Mouse (Mus musculus) hindbrain, embryonic 10.5 days (tissue): Measurements from ENCODE around the gene Rtl8a. TPM values are rescaled to one million over a fixed set of nuclear protein-coding genes. Genes with fewer than 3 reads are reported as not detected.
A peak's percentile ranks its signal among the peaks of the same experiment; 100 is the strongest.
"Not testable (repeated sequence)": the region's sequence is repeated elsewhere in the genome, so short reads cannot be mapped to it uniquely, and the experiment has no call there.

Source experiments
- DNase-seq: peaks from one replicate; pipeline ENCODE4 v3.0.0-alpha.2; 2017; ENCODE audit warnings: low spot score
- H3K27ac ChIP-seq: fragments of 300-500 bp; sonication (generic); 2 replicates; pipeline ENCODE4 v1.5.1; 2016; ENCODE audit warnings: mild to moderate bottlenecking, moderate library complexity
- H3K27me3 ChIP-seq: fragments of 300-500 bp; sonication (generic); 2 replicates; pipeline ENCODE4 v1.6.1; 2016; ENCODE audit warnings: mild to moderate bottlenecking; ENCODE audit not compliant: poor library complexity, insufficient read depth, severe bottlenecking
- H3K36me3 ChIP-seq: fragments of 300-500 bp; sonication (generic); 2 replicates; pipeline ENCODE4 v1.6.1; 2016; ENCODE audit warnings: mild to moderate bottlenecking, moderate library complexity
- H3K4me1 ChIP-seq: fragments of 300-500 bp; sonication (generic); replicated peaks from 2 replicates; pipeline ENCODE4 v1.6.1; 2016; ENCODE audit warnings: mild to moderate bottlenecking
- H3K4me3 ChIP-seq: fragments of 300-500 bp; sonication (generic); 2 replicates; pipeline ENCODE4 v1.5.1; 2016; ENCODE audit warnings: mild to moderate bottlenecking, moderate library complexity
- H3K9me3 ChIP-seq: fragments of 300-500 bp; sonication (generic); 2 replicates; pipeline ENCODE4 v1.6.1; 2016; ENCODE audit warnings: mild to moderate bottlenecking, moderate library complexity
- WGBS: fragments of 180-500 bp; shearing (Covaris S2); methylation state at CpG from one replicate; pipeline ENCODE4 v1.1.7; 2016; 5-methylcytosine and 5-hydroxymethylcytosine counted together
- polyA plus RNA-seq: library from polyadenylated mRNA; unstranded; fragments of >200 nt; fragmentation: Nextera tagmentation; extraction: Ambion mirVana; gene quantifications from 2 replicates; pipeline ENCODE4 v1.2.1, GENCODE M21; 2016

Gene Rtl8a
- 68.5 and 96.4 TPM in 2 replicates for polyA plus RNA-seq

DNA sequence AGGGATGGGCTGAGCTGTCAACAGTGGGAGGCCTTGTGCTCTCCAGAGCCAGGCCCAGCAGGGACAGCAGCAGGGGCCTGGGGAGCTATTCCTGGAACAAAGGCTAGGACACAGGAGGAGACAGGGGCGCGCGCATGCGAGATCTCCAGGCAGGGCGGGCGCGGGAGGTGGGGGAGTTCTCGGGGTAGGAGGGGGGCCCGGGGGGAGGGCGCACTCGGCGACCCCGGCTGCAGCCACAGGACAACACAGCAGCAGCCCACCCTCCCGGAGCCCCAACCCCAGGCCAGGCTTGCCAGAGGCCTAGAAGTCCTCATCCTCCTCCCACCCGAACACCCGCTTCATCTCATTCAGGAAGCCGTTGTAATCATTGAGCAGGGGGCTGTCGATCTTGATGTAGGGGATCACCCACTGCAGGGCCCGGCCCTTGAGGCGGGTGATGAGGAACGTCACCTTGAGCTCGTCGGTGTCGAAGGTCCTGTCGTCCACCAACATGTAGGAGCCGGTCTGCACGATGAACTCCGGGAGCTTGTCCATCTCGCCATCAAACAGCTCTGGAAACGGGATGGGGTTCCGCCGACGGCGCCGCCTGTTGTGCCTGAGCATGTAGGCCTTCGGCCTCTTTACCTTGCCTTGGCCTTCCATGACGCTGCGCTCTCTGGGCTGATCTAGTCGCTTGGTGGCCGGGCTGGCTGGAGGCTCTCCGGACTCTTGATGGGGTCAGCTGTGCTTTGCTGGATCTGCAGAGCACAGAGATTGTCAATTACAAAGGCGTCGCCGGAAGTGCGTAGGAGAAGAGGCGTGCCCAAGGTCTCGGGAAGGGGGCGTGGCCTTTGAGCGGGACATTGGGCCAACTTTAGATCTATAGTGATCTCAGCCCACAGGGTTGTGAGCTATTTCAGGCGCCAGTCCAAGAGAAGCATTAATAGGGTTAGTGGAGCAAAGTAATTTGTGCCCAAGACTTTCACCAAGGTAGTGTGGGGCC is at the start of gene Rtl8a:
Gene Rtl8a (minus strand): TSS at position 703 of the 982 bp plus-strand sequence.
- H3K9me3 ChIP-seq, H3K36me3 ChIP-seq, H3K4me1 ChIP-seq, H3K27me3 ChIP-seq: not testable (repeated sequence)
- 20% methylated on average over 12 of the region's 50 CpGs for WGBS
- Histone ChIP-seq H3K27ac (peak within 1 kb of the TSS; percentile 5; the same call in 1 of the 2 replicates), H3K4me3 (peak within 1 kb of the TSS; percentile 43)
- peak; percentile 80 for DNase-seq

DNA sequence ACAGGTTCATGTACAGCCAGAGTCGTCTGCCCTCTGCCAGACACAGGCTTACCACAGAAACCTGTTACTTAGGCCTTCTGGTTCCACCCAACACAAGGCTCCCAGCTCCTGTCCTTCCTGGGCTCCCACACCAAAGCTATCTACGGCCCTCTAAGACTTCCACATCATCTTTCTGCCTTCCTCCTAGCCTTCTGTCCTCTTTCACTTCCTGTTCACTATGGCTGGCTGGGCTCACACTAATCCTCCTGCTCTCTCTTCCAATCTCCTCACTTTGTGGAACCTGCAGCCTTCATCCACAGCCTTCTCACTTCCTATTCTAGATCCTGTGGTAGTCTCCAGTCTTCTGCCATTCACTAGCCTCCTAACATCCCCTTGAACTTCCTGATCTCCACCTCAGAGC is 49.7 kb upstream of the Rtl8a start:
- no peaks in the 10 kb centered on the region for H3K36me3 ChIP-seq
- no peak overlapping the region for H3K4me3 ChIP-seq
- no peaks in the 10 kb centered on the region for H3K4me1 ChIP-seq
- H3K9me3 ChIP-seq = 0 out of 2 replicates have a peak, but pooled peaks cover 3% of the 10 kb centered on the region
- 70% methylated on average over 2 of the region's 2 CpGs for WGBS
- H3K27ac ChIP-seq = no peak overlapping the region
- H3K27me3 ChIP-seq = no peaks in the 10 kb centered on the region
- no peak for DNase-seq

DNA sequence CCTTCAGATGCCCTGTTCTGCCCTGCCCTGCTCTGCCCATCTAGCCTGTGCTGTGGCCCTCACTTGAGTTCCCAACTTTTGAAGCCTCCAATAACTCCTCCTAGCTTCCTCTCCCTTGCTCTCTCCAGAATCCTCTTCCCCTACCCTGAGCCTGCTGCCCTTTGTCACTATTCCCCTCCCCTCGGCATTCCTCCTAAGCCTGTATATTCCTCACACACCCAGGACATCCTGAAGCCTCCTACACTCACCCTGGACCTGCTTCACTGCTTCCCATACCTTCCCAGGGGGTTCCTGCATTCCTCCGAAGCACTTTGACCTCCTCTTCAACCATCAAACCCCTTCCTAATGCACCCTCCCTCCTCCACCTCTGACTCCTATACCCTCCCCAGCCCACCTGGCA is 48.6 kb upstream of the Rtl8a start:
- no peak overlapping the region for H3K4me3 ChIP-seq
- WGBS = 53% methylated on average over 2 of the region's 2 CpGs
- H3K4me1 ChIP-seq = no peaks in the 10 kb centered on the region
- no peak overlapping the region for H3K27ac ChIP-seq
- no peaks in the 10 kb centered on the region for H3K36me3 ChIP-seq
- DNase-seq = no peak
- H3K9me3 ChIP-seq = 0 out of 2 replicates have a peak, but pooled peaks cover 3% of the 10 kb centered on the region
- no peaks in the 10 kb centered on the region for H3K27me3 ChIP-seq

DNA sequence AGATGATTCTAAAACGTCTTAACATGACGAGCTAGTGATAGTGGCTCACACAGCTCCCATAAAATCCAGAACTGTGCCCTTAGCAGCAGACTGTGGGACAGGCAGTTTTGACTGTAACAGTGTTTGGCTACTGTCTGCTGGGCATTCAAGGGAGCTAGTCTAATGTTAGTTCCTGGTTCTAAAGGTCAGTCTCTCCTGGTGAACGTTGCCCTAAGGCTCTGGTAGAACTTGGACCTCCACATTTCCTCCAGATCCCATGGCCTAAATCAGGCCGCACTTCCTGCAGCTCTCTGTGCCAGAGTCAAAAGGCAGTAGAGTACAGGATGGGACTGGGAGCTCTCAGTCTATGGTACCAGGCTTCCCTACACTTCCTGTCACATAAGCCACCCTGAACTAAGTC is 41.2 kb upstream of the Rtl8a start:
- not testable (repeated sequence) for H3K9me3 ChIP-seq

DNA sequence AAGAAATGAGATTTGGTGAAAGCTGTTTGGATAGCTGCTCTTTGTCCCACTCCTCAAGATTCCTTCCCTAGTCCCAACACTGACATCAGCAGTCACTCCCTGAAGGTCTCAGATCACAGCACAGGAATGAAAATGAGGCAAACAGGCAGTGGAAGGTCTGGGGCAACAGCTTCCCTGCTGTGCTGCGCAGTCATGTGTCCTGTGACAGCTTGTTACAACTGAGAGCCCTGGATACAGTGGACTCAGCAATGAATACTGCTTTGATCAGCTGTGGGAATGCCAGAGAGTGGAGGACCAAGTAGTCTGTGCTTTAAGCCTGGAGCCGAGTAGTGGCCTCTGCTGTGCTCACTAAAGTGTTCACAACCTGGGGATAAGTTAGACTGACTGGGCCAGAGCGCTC is 39.2 kb upstream of the Rtl8a start:
- not testable (repeated sequence) for H3K4me3 ChIP-seq, DNase-seq, H3K4me1 ChIP-seq, H3K27me3 ChIP-seq, H3K9me3 ChIP-seq, H3K36me3 ChIP-seq, H3K27ac ChIP-seq
- WGBS = 60% methylated on average over 3 of the region's 3 CpGs

More for the DNA sequence above, 41.2 kb upstream of the Rtl8a start:
- not testable (repeated sequence) for DNase-seq, H3K4me3 ChIP-seq, H3K27me3 ChIP-seq, H3K36me3 ChIP-seq, H3K27ac ChIP-seq, H3K4me1 ChIP-seq
- 85% methylated on average over 2 of the region's 4 CpGs for WGBS

DNA sequence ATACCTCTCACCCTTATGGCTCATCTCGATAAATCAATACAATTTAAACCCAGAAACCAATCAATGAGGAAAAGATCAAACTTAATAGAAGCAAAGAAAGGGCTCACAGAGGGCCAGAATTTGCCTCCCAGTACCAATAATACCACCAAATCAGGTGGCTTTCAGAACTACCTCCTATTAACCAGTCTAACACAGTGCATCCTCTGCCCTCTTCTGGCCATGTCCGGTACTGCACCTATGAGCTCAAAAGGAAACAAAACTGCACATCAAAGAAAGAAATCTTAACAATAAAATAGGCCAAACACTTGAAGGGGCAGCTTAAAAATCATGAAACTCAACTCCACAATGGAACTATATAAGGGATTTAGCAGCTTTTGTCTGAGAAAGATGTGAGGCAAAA is 33.5 kb upstream of the Rtl8a start:
- not testable (repeated sequence) for H3K4me3 ChIP-seq, H3K9me3 ChIP-seq, H3K4me1 ChIP-seq, H3K27ac ChIP-seq, DNase-seq, H3K27me3 ChIP-seq, H3K36me3 ChIP-seq
- 25% methylated on average over 2 of the region's 2 CpGs for WGBS

DNA sequence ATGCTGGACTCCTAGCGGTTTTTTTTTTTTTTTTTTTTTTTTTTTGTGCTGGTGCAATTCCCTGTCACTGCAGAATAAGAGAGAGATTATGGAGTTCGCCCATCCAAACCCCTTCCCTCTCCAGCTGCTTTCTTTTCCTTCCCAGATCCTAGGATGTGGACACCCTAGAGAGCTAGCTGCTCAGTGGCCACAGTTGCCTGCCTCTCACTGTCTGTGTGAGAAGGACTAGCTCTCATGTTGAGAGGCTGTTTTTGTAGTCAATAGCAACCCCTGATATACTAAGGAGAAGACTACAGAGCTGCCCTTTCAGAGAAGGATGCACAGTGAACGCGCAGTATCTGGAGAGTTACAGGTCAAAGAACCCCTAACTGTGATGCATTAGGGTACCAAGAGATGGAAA is 27.2 kb upstream of the Rtl8a start:
- peak overlapping the region; percentile 42 for H3K4me3 ChIP-seq
- H3K27me3 ChIP-seq, H3K36me3 ChIP-seq, H3K9me3 ChIP-seq, DNase-seq, H3K4me1 ChIP-seq: not testable (repeated sequence)
- peak overlapping the region; percentile 81 for H3K27ac ChIP-seq
- WGBS = 18% methylated on average over 4 of the region's 4 CpGs

DNA sequence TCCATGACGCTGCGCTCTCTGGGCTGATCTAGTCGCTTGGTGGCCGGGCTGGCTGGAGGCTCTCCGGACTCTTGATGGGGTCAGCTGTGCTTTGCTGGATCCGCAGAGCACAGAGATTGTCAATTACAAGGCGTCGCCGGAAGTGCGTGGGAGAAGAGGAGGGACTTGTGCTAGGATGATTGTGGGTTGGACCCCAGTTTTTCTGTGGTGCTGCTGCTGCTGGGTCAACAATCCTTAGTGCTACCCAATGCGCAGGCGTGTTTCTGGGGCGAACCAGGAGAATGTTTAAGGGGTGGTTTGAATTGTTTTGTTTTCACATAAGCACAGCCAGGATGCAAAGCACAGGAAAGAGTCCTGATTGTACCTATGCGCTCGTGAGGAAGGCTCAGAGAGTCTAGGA is 26.8 kb upstream of the Rtl8a start, which contains the start of gene Rtl8b:
Gene Rtl8b (minus strand): TSS at position 115 of the 400 bp plus-strand sequence.
- no peaks in the 10 kb centered on the region for H3K4me1 ChIP-seq
- peak within 1 kb of the TSS; percentile 81 for H3K27ac ChIP-seq
- DNase-seq = peak; percentile 82
- H3K27me3 ChIP-seq = no peaks in the 10 kb centered on the region
- H3K36me3 ChIP-seq = no peaks in the 10 kb centered on the region
- peak within 1 kb of the TSS; percentile 42 for H3K4me3 ChIP-seq
- H3K9me3 ChIP-seq = no peaks in the 10 kb centered on the region
- 9% methylated on average over 15 of the region's 15 CpGs for WGBS

DNA sequence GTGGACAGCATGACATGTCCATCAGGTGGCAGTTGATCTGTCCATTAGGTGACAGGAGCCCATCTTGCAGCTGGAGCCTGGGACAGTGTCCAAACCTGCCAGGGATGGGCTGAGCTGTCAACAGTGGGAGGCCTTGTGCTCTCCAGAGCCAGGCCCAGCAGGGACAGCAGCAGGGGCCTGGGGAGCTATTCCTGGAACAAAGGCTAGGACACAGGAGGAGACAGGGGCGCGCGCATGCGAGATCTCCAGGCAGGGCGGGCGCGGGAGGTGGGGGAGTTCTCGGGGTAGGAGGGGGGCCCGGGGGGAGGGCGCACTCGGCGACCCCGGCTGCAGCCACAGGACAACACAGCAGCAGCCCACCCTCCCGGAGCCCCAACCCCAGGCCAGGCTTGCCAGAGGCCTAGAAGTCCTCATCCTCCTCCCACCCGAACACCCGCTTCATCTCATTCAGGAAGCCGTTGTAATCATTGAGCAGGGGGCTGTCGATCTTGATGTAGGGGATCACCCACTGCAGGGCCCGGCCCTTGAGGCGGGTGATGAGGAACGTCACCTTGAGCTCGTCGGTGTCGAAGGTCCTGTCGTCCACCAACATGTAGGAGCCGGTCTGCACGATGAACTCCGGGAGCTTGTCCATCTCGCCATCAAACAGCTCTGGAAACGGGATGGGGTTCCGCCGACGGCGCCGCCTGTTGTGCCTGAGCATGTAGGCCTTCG is 26.2 kb upstream of the Rtl8a start:
- H3K27ac ChIP-seq = not testable (repeated sequence)

DNA sequence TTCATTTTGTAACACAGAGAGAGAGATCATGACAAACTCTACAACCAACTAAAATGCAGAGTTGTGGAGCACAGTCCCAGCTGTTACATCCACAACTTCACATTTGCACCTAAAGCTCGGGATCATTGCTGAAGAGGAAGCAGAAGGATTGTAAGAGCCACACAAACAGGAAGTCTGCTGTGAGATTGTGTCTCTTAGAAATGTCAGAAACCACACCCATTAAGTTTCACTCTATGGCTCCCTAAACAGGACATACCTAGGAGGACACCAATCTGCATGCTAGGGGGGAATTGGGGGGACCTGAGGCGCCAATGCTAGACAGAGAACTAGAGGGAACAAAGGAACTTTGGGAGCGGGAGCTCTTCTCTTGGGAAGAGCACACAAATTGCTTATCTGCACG is 9.4 kb upstream of the Rtl8a start:
- 82% methylated on average over 4 of the region's 4 CpGs for WGBS
- H3K36me3 ChIP-seq, H3K27me3 ChIP-seq, H3K4me3 ChIP-seq, DNase-seq, H3K4me1 ChIP-seq, H3K27ac ChIP-seq, H3K9me3 ChIP-seq: not testable (repeated sequence)

More for the DNA sequence above, 26.2 kb upstream of the Rtl8a start:
- not testable (repeated sequence) for H3K9me3 ChIP-seq, DNase-seq, H3K27me3 ChIP-seq, H3K4me1 ChIP-seq, H3K36me3 ChIP-seq
- no CpG with 5 or more reads among the region's 36 CpGs for WGBS
- peak overlapping the region; percentile 34; the same call in 1 of the 2 replicates for H3K4me3 ChIP-seq

DNA sequence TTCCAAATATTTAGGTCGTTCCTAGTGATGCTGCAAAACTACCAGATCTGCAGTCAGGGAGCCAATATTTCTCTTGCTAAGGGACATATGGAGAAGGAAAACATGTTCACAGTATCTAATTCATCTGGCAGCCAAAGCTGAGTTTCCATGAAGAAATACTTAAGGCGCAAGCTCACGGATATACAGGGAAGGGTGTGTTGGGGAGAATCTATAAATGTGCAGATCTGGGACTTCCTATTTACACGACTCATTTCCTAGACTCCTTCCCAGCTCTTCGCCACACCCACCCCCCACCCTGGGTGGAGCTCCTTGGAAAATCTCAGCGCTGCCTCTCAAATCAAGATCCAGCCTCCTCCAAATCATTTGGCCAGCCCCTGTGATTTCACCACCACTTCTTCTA is 2.4 kb upstream of the Rtl8a start:
- H3K4me1 ChIP-seq = no peaks in the 10 kb centered on the region
- H3K9me3 ChIP-seq = no peaks in the 10 kb centered on the region
- no peak for DNase-seq
- no peak overlapping the region for H3K4me3 ChIP-seq
- no peaks in the 10 kb centered on the region for H3K36me3 ChIP-seq
- WGBS = 86% methylated on average over 6 of the region's 6 CpGs
- no peaks in the 10 kb centered on the region for H3K27me3 ChIP-seq
- H3K27ac ChIP-seq = no peak overlapping the region

DNA sequence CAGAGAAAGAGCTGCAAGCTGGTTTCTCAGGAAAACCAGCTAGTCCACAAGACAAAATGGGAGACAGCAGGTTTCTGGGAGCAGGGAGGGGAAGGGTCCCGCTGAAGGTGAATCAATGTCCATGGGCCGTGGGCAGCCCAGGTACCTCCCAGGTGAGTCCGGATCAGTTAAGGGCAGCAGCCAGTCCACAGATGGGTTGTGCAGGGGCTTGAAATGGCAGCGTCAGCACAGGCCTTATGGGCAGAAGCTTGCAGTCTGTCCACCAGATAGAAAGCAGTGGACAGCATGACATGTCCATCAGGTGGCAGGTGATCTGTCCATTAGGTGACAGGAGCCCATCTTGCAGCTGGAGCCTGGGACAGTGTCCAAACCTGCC is 890 bp downstream of the Rtl8a start:
- H3K4me1 ChIP-seq, H3K36me3 ChIP-seq, H3K9me3 ChIP-seq, H3K27ac ChIP-seq, DNase-seq, H3K27me3 ChIP-seq: not testable (repeated sequence)
- WGBS = 57% methylated on average over 4 of the region's 4 CpGs
- peak overlapping the region; percentile 36; the same call in 1 of the 2 replicates for H3K4me3 ChIP-seq

DNA sequence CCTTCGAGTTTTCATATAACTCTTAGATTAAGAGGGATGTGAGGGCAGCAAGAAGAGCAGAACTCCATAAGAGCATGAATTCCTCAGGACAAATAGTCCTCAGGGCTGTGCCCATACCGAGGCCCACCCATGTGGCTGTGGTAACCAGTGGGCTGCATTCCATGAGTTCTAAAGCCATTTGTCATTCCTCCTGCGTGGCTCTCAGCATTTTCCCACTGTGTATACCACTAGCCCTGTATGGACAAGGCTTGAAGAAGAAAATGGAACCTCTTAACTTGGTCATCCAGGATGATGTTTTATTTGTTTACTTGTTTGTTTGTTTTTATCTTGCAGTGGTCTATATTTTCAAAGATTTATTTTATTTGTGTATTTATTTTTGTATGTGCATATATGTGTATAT is 5.4 kb downstream of the Rtl8a start:
- H3K4me3 ChIP-seq = not testable (repeated sequence)
- WGBS = 66% methylated on average over 3 of the region's 3 CpGs

More for the DNA sequence above, 5.4 kb downstream of the Rtl8a start:
- not testable (repeated sequence) for H3K27ac ChIP-seq, H3K4me1 ChIP-seq, H3K9me3 ChIP-seq, H3K27me3 ChIP-seq, DNase-seq, H3K36me3 ChIP-seq
